Mouse (Mus musculus) urinary bladder, postnatal 36 days (tissue): ENCODE measurements around the gene Als2cl.

Experiments used
- DNase-seq, 2 experiments: peaks; one replicate each; pipeline ENCODE4 v3.0.0; 2022; ENCODE audit warnings: low spot score in 2 of 2, mixed read lengths in 1 of 2

Gene Als2cl

GRCm38 (mm10) chr9:110914631-110915236 is 35.1 kb downstream of the Als2cl start:
- DNase-seq: no peak

GRCm38 (mm10) chr9:110915466-110915865 is 35.8 kb downstream of the Als2cl start:
- no peak for DNase-seq

- no peak for DNase-seq
Measured at GRCm38 (mm10) chr9:110916786-110917185, 37.1 kb downstream of the Als2cl start, which contains the start of gene Fam240a. Gene Fam240a (minus strand): TSS chr9:110916861.

- DNase-seq: no peak
Measured at GRCm38 (mm10) chr9:110920665-110921419, 41.2 kb downstream of the Als2cl start.

GRCm38 (mm10) chr9:110922759-110923158 is 43.1 kb downstream of the Als2cl start:
- peak; percentile 39 to 54 for DNase-seq

GRCm38 (mm10) chr9:110931573-110931972 is 51.9 kb downstream of the Als2cl start:
- DNase-seq: no peak

GRCm38 (mm10) chr9:110933850-110934437 is 54.3 kb downstream of the Als2cl start:
- no peak for DNase-seq

- no peak for DNase-seq
Measured at GRCm38 (mm10) chr9:110935941-110936340, 56.3 kb downstream of the Als2cl start.

- no peak for DNase-seq
Measured at GRCm38 (mm10) chr9:110937506-110938490, 58.1 kb downstream of the Als2cl start.

GRCm38 (mm10) chr9:110944265-110944664 is 64.6 kb downstream of the Als2cl start:
- no peak for DNase-seq

GRCm38 (mm10) chr9:110945343-110945742 is 65.7 kb downstream of the Als2cl start:
- DNase-seq: no peak

- no peak for DNase-seq
Measured at GRCm38 (mm10) chr9:110945926-110946325, 66.3 kb downstream of the Als2cl start, which contains the start of gene Tdgf1. Gene Tdgf1 (minus strand): TSS chr9:110946158.

- DNase-seq: no peak
Measured at GRCm38 (mm10) chr9:110946548-110947044, 66.9 kb downstream of the Als2cl start.

GRCm38 (mm10) chr9:110947261-110947661 is 67.6 kb downstream of the Als2cl start:
- DNase-seq: no peak

- no peak for DNase-seq
Measured at GRCm38 (mm10) chr9:110947900-110948299, 68.2 kb downstream of the Als2cl start.

GRCm38 (mm10) chr9:110948813-110949310 is 69.2 kb downstream of the Als2cl start:
- DNase-seq: no peak

GRCm38 (mm10) chr9:110950109-110950508 is 70.4 kb downstream of the Als2cl start:
- no peak for DNase-seq
